Mouse (Mus musculus): ENCODE measurements around the gene Cpsf4l. TPM values are rescaled to one million over a fixed set of nuclear protein-coding genes. Genes with fewer than 3 reads are reported as not detected.
A peak's percentile ranks its signal among the peaks of the same experiment; 100 is the strongest.

The Cpsf4l gene
- not detected in 2 replicates for polyA plus RNA-seq (2015; fragmentation: Nextera tagmentation; extraction: Ambion mirVana)

- H3K4me2 ChIP-seq: no peak within 1 kb of the TSS
- ATAC-seq (ENCODE audit: low read depth): no peak
- H3K4me1 ChIP-seq (replicated peaks): peaks cover 3% of the 10 kb centered on the region
- H3K4me3 ChIP-seq (replicated peaks): no peak within 1 kb of the TSS
- H3K36me3 ChIP-seq: no peaks in the 10 kb centered on the region
- H3K27me3 ChIP-seq: peaks cover 32% of the 10 kb centered on the region
- H3K27ac ChIP-seq: no peak within 1 kb of the TSS
- no peaks in the 10 kb centered on the region for H3K9me3 ChIP-seq (replicated peaks)
- 18% methylated on average over 11 of the region's 11 CpGs for WGBS (ENCODE audit: insufficient replicate concordance)
- no peak for DNase-seq
- no peak within 1 kb of the TSS for H3K9ac ChIP-seq
Measured at GRCm38 (mm10) chr11:113709731-113710256, at the start of gene Cpsf4l. Gene Cpsf4l (minus strand): TSS chr11:113710017.

GRCm38 (mm10) chr11:113758851-113759250 lies 49.0 kb upstream of the Cpsf4l start:
- Histone ChIP-seq H3K9me3 (replicated peaks) (no peaks in the 10 kb centered on the region), H3K4me2 (no peak overlapping the region), H3K27ac (no peak overlapping the region), H3K4me1 (replicated peaks) (peaks cover 8% of the 10 kb centered on the region), H3K36me3 (no peaks in the 10 kb centered on the region), H3K9ac (no peak overlapping the region), H3K27me3 (peaks cover 11% of the 10 kb centered on the region), H3K4me3 (replicated peaks) (no peak overlapping the region)
- ATAC-seq (ENCODE audit: low read depth) (no peak), DNase-seq (no peak)
- WGBS (ENCODE audit: insufficient replicate concordance): 79% methylated on average over 5 of the region's 5 CpGs

GRCm38 (mm10) chr11:113756578-113756977 lies 46.8 kb upstream of the Cpsf4l start:
- no peak overlapping the region for H3K27ac ChIP-seq

DNA sequence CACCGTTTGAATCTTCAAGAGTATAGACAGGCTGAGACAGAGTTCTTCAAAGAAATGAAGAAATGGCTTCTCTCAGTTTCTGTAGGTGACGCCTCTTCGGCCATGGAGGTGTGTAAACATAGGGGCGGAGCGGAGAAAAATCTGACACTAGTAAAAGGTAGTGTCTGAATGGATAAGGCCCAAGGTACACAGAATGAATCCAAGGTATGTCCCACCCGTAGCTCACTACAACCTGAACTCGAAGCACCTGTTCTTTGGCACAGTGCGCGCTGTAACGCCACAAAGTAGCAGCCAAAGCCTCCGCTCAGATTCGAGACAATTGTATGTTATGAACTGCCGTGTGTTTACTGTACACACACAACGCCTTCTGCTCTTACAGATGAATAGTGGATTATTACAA lies 46.1 kb upstream of the Cpsf4l start:
- DNase-seq: no peak
- H3K9me3 ChIP-seq (replicated peaks): no peaks in the 10 kb centered on the region
- H3K36me3 ChIP-seq: no peaks in the 10 kb centered on the region
- no peak overlapping the region for H3K9ac ChIP-seq
- H3K27ac ChIP-seq: no peak overlapping the region
- H3K4me3 ChIP-seq (replicated peaks): no peak overlapping the region
- no peak overlapping the region for H3K4me2 ChIP-seq
- 81% methylated on average over 14 of the region's 14 CpGs for WGBS (ENCODE audit: insufficient replicate concordance)
- H3K27me3 ChIP-seq: peaks cover 9% of the 10 kb centered on the region
- ATAC-seq (ENCODE audit: low read depth): no peak
- peaks cover 14% of the 10 kb centered on the region for H3K4me1 ChIP-seq (replicated peaks)

More at GRCm38 (mm10) chr11:113756578-113756977, 46.8 kb upstream of the Cpsf4l start:
- H3K9ac ChIP-seq: no peak overlapping the region
- H3K36me3 ChIP-seq: no peaks in the 10 kb centered on the region
- no peak for DNase-seq
- H3K4me2 ChIP-seq: no peak overlapping the region
- H3K4me1 ChIP-seq (replicated peaks): peaks cover 14% of the 10 kb centered on the region
- no peaks in the 10 kb centered on the region for H3K9me3 ChIP-seq (replicated peaks)
- ATAC-seq (ENCODE audit: low read depth): no peak
- 85% methylated on average over 12 of the region's 12 CpGs for WGBS (ENCODE audit: insufficient replicate concordance)
- H3K27me3 ChIP-seq: peaks cover 10% of the 10 kb centered on the region
- H3K4me3 ChIP-seq (replicated peaks): no peak overlapping the region

DNA sequence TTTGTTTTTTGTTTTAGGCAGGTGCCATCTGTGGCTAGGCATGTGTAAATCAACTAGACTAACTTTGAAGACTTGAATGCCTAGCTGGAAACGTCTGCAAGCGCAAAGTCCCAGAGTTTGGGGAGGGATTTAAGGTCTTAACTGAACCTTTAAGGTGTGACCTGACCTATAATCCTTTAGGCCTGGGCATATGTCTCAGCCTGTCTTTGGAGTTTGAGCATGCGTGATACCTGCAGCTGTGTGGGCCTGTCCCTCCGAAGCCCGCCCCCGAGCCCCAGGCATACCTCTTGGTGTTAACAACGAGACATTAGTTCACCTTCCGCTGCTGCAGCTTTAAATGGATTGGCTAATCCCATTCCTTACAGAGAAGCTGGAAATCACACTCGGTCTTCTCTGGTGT lies 45.0 kb upstream of the Cpsf4l start:
- Histone ChIP-seq H3K4me1 (replicated peaks) (peaks cover 22% of the 10 kb centered on the region), H3K27ac (no peak overlapping the region), H3K36me3 (no peaks in the 10 kb centered on the region), H3K9me3 (replicated peaks) (no peaks in the 10 kb centered on the region), H3K4me3 (replicated peaks) (no peak overlapping the region), H3K27me3 (peaks cover 9% of the 10 kb centered on the region), H3K4me2 (no peak overlapping the region), H3K9ac (no peak overlapping the region)
- ATAC-seq (ENCODE audit: low read depth): no peak
- DNase-seq: no peak
- 71% methylated on average over 9 of the region's 9 CpGs for WGBS (ENCODE audit: insufficient replicate concordance)

- no peaks in the 10 kb centered on the region for H3K27me3 ChIP-seq
- no peak for ATAC-seq (ENCODE audit: low read depth)
- H3K9me3 ChIP-seq (replicated peaks): no peaks in the 10 kb centered on the region
- peak overlapping the region; percentile 86; the same call in 1 of the 2 replicates for H3K27ac ChIP-seq
- peak overlapping the region; percentile 81 for H3K4me3 ChIP-seq (replicated peaks)
- H3K4me2 ChIP-seq: peak overlapping the region; percentile 98
- peaks cover 3% of the 10 kb centered on the region; the same call in 1 of the 2 replicates for H3K36me3 ChIP-seq
- peaks cover 41% of the 10 kb centered on the region for H3K4me1 ChIP-seq (replicated peaks)
- 81% methylated on average over 10 of the region's 10 CpGs for WGBS (ENCODE audit: insufficient replicate concordance)
- peak overlapping the region; percentile 78 for H3K9ac ChIP-seq
- DNase-seq: no peak
Measured at GRCm38 (mm10) chr11:113752685-113753430, 43.0 kb upstream of the Cpsf4l start.

- no peaks in the 10 kb centered on the region for H3K9me3 ChIP-seq (replicated peaks)
- 11% methylated on average over 15 of the region's 15 CpGs for WGBS (ENCODE audit: insufficient replicate concordance)
- peak overlapping the region; percentile 86 for H3K27ac ChIP-seq
- H3K9ac ChIP-seq: peak overlapping the region; percentile 78
- H3K4me3 ChIP-seq (replicated peaks): peak overlapping the region; percentile 81
- no peaks in the 10 kb centered on the region for H3K27me3 ChIP-seq
- ATAC-seq (ENCODE audit: low read depth): no peak
- H3K36me3 ChIP-seq: peaks cover 6% of the 10 kb centered on the region; the same call in 1 of the 2 replicates
- peak overlapping the region; percentile 98 for H3K4me2 ChIP-seq
- H3K4me1 ChIP-seq (replicated peaks): peaks cover 48% of the 10 kb centered on the region
- DNase-seq: no peak
Measured at GRCm38 (mm10) chr11:113752158-113752661, 42.4 kb upstream of the Cpsf4l start.

DNA sequence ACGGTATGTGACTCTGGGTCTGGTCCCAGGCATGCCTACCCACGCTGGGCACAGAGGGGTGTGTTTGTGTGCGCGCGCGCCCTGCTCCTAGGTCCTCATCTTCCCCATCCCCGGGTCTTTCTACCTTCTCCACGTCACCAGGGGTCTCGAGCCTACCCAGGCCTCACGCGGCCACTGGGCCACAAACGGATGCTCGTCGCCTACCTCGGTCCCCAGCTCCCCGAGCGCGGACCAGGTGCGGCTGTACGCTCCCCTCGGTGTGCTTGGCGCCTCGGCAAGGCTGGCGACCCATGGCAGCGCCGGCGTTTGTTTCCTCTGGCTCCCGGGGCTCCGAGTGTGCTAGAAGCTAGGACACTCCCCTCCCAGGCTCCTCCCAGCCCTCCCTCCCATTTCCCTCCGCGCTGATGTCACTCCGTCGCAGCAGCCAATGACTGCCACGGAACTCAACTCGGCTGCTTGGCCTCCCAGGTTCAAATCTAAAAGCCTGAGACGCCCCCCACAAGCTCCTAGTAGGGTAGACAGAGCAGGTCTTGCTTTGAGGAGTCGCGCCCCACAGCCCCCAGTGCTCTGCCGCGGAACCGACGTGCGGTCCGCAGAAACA lies 41.8 kb upstream of the Cpsf4l start, which contains the start of gene Cdc42ep4:
Cdc42ep4 (minus strand) TSS at position 398 of the 601 bp plus-strand sequence.
- Histone ChIP-seq H3K27ac (peak within 1 kb of the TSS; percentile 96), H3K9ac (peak within 1 kb of the TSS; percentile 90), H3K9me3 (replicated peaks) (no peaks in the 10 kb centered on the region), H3K4me2 (peak within 1 kb of the TSS; percentile 98), H3K4me3 (replicated peaks) (peak within 1 kb of the TSS; percentile 81), H3K36me3 (peaks cover 6% of the 10 kb centered on the region; the same call in 1 of the 2 replicates), H3K4me1 (replicated peaks) (peaks cover 54% of the 10 kb centered on the region), H3K27me3 (no peaks in the 10 kb centered on the region)
- WGBS (ENCODE audit: insufficient replicate concordance): under 1% methylated on average over 44 of the region's 44 CpGs
- DNase-seq: peak; percentile 78
- ATAC-seq (ENCODE audit: low read depth): peak; percentile 76

DNA sequence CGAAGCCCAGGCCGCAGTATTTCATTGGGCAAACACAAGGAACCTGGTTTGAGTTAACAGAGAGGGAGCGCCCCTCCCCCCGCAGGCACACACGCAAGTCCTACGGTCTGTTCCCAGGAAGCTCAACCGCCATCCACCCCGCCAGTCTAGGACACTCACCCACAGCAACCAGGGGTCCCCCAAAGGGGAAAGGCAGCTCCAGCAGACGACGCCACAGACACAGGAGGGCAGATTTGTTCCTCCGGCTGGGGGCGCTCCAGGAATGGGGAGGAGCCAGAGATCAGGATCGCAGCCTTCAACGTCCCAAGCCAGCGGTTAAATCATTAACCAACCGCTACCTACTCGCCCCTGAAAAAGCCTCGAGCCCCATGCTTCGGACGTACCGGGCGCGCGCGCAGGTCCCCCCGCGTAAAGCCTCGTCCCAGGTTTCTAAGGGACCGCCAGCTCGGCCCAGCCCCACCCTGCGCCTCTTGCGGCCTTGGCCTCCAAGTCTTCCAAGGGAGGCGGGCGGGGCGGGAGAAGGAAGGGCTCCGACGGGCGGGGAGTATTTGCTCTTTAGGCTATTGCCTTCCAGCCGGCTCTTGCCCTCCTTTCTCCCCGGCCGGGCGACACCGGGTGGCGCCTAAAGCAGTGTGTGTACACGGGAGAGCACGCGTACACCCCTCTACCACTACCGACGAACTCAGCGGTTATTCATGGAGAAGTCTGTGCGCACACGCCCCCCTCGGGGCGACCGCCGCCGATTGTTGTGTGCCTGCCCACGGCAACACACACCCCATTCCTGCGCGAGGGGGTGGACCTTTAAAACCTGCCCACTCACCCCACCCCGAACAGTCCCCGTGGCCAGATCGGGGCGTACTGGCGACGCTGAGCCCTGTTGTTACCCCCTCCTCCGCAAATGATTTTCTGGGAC lies 41.0 kb upstream of the Cpsf4l start:
- peaks cover 11% of the 10 kb centered on the region; the same call in 1 of the 2 replicates for H3K36me3 ChIP-seq
- 1% methylated on average over 67 of the region's 67 CpGs for WGBS (ENCODE audit: insufficient replicate concordance)
- DNase-seq: peak; percentile 73
- H3K27me3 ChIP-seq: no peaks in the 10 kb centered on the region
- peak overlapping the region; percentile 98 for H3K4me2 ChIP-seq
- H3K9ac ChIP-seq: peak overlapping the region; percentile 90
- ATAC-seq (ENCODE audit: low read depth): peak; percentile 49
- H3K4me1 ChIP-seq (replicated peaks): peaks cover 62% of the 10 kb centered on the region
- no peaks in the 10 kb centered on the region for H3K9me3 ChIP-seq (replicated peaks)
- H3K4me3 ChIP-seq (replicated peaks): peak overlapping the region; percentile 81
- H3K27ac ChIP-seq: peak overlapping the region; percentile 96

DNA sequence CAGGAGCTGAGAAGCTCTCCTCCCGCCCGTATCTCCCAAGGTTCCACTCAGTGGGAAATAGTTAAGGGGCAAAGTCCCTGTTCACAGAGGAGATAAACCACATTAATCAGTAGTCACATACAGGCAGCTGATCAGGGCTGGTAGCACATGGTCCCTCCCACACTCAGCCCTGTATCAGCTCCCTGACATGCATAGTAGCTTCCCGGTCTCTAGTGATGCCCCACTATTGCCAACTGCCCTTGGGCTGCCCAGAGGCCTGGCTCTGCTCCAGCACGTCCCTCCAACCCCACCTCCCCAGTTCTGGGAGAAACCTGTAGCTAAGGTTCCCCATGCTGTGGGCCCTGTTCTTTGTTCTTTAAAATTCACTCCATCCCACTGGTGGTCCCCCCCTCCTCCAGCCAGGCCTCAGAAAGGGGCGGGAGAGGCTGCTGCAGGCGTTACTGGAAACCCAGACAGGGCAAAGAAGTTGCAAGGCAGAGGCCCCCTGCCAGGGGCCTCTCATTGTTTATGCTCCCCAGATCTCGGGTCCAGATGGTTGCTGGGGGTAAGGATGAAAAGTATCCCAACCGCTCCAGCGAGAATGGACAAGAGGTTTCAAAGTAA lies 40.0 kb upstream of the Cpsf4l start:
- H3K4me1 ChIP-seq (replicated peaks): peaks cover 70% of the 10 kb centered on the region
- WGBS (ENCODE audit: insufficient replicate concordance): 3% methylated on average over 9 of the region's 9 CpGs

More for the DNA sequence above, 40.0 kb upstream of the Cpsf4l start:
- DNase-seq (peak; percentile 78), ATAC-seq (ENCODE audit: low read depth) (peak; percentile 83)
- no peaks in the 10 kb centered on the region for H3K27me3 ChIP-seq
- H3K9ac ChIP-seq: peak overlapping the region; percentile 90
- H3K36me3 ChIP-seq: peaks cover 16% of the 10 kb centered on the region; the same call in 1 of the 2 replicates
- peak overlapping the region; percentile 98 for H3K4me2 ChIP-seq
- peak overlapping the region; percentile 81 for H3K4me3 ChIP-seq (replicated peaks)
- no peaks in the 10 kb centered on the region for H3K9me3 ChIP-seq (replicated peaks)
- H3K27ac ChIP-seq: peak overlapping the region; percentile 96

Measured in liver, embryonic 13.5 days (tissue).